Mouse (Mus musculus) cortical plate, adult 2 months (tissue): ENCODE results near the gene Igf1. TPM values are rescaled to one million over a fixed set of nuclear protein-coding genes. Genes with fewer than 3 reads are reported as not detected.
A peak's percentile ranks its signal among the peaks of the same experiment; 100 is the strongest.

Experiments used
- H3K27ac ChIP-seq: fragments of 200-500 bp; 2 replicates; pipeline ENCODE4 v1.5.1; 2012; ENCODE audit warnings: low read length, control low read depth, inconsistent platforms; ENCODE audit not compliant: insufficient read depth
- H3K4me1 ChIP-seq: fragments of 200-500 bp; 2 replicates; pipeline ENCODE4 v1.6.1; 2011; ENCODE audit warnings: low read length; ENCODE audit not compliant: control insufficient read depth, insufficient read depth
- H3K4me3 ChIP-seq: fragments of 200-500 bp; 2 replicates; pipeline ENCODE4 v1.5.1; 2011; ENCODE audit warnings: mild to moderate bottlenecking, low read length, control low read depth; ENCODE audit not compliant: insufficient read depth
- CTCF ChIP-seq: fragments of 200-500 bp; IDR thresholded peaks from 2 replicates; pipeline ENCODE4 v1.5.1; 2011; ENCODE audit warnings: mild to moderate bottlenecking, control low read depth, low read length; ENCODE audit not compliant: insufficient read depth; ENCODE audit errors: extremely low read depth
- POLR2A ChIP-seq: fragments of 200-500 bp; IDR thresholded peaks from 2 replicates; pipeline ENCODE4 v1.6.1; 2011; ENCODE audit warnings: mild to moderate bottlenecking, low read length, control low read depth; ENCODE audit not compliant: insufficient read depth; ENCODE audit errors: extremely low read depth
- polyA plus RNA-seq: library from polyadenylated mRNA; depleted of rRNA; stranded (reverse); fragments of >200 nt; gene quantifications from 2 replicates; pipeline ENCODE4 v1.2.3, GENCODE M21; 2012

Igf1 gene
- polyA plus RNA-seq, 1 experiment = 5.0 TPM

GRCm38 (mm10) chr10:87859453-87859852 is 1.4 kb downstream of the Igf1 start:
- H3K27ac ChIP-seq = no peak overlapping the region
- TF ChIP-seq CTCF (no peak), POLR2A (no peak)
- no peaks in the 10 kb centered on the region for H3K4me1 ChIP-seq
- peak overlapping the region; percentile 30 for H3K4me3 ChIP-seq

GRCm38 (mm10) chr10:87860181-87861103 is 2.4 kb downstream of the Igf1 start:
- no peak for TF ChIP-seq POLR2A
- TF ChIP-seq CTCF = no peak
- H3K27ac ChIP-seq = no peak overlapping the region
- H3K4me3 ChIP-seq = peak overlapping the region; percentile 30
- H3K4me1 ChIP-seq = no peaks in the 10 kb centered on the region

GRCm38 (mm10) chr10:87861104-87861455 is 3.0 kb downstream of the Igf1 start:
- TF ChIP-seq CTCF (no peak), POLR2A (no peak)
- peak overlapping the region; percentile 30; the same call in 1 of the 2 replicates for H3K4me3 ChIP-seq
- no peak overlapping the region for H3K27ac ChIP-seq
- H3K4me1 ChIP-seq = no peaks in the 10 kb centered on the region

GRCm38 (mm10) chr10:87862899-87863298 is 4.8 kb downstream of the Igf1 start:
- no peak overlapping the region for H3K4me3 ChIP-seq
- no peak overlapping the region for H3K27ac ChIP-seq
- no peaks in the 10 kb centered on the region for H3K4me1 ChIP-seq
- no peak for TF ChIP-seq CTCF
- no peak for TF ChIP-seq POLR2A

GRCm38 (mm10) chr10:87863326-87863725 is 5.3 kb downstream of the Igf1 start:
- TF ChIP-seq POLR2A (no peak), CTCF (no peak)
- Histone ChIP-seq H3K4me3 (no peak overlapping the region), H3K27ac (no peak overlapping the region)

GRCm38 (mm10) chr10:87865712-87866111 is 7.6 kb downstream of the Igf1 start:
- H3K27ac ChIP-seq = no peak overlapping the region
- no peaks in the 10 kb centered on the region for H3K4me1 ChIP-seq
- no peak overlapping the region for H3K4me3 ChIP-seq
- no peak for TF ChIP-seq CTCF
- TF ChIP-seq POLR2A = no peak

More at GRCm38 (mm10) chr10:87863326-87863725, 5.3 kb downstream of the Igf1 start:
- no peaks in the 10 kb centered on the region for H3K4me1 ChIP-seq

- Histone ChIP-seq H3K27ac (no peak overlapping the region), H3K4me3 (no peak overlapping the region), H3K4me1 (no peaks in the 10 kb centered on the region)
- TF ChIP-seq CTCF (no peak), POLR2A (no peak)
Observed at GRCm38 (mm10) chr10:87866448-87866847, 8.4 kb downstream of the Igf1 start.

GRCm38 (mm10) chr10:87867217-87867616 is 9.2 kb downstream of the Igf1 start:
- TF ChIP-seq CTCF = no peak
- no peak for TF ChIP-seq POLR2A
- no peaks in the 10 kb centered on the region for H3K4me1 ChIP-seq
- H3K27ac ChIP-seq = no peak overlapping the region
- H3K4me3 ChIP-seq = no peak overlapping the region

GRCm38 (mm10) chr10:87867631-87868030 is 9.6 kb downstream of the Igf1 start:
- no peaks in the 10 kb centered on the region for H3K4me1 ChIP-seq
- H3K27ac ChIP-seq = no peak overlapping the region
- no peak overlapping the region for H3K4me3 ChIP-seq
- TF ChIP-seq POLR2A (no peak), CTCF (no peak)

GRCm38 (mm10) chr10:87868349-87869053 is 10.4 kb downstream of the Igf1 start:
- H3K27ac ChIP-seq = no peak overlapping the region
- H3K4me3 ChIP-seq = no peak overlapping the region
- TF ChIP-seq CTCF (no peak), POLR2A (no peak)
- no peaks in the 10 kb centered on the region for H3K4me1 ChIP-seq
